Mouse (Mus musculus) hindlimb bud, embryonic 11.5 days (tissue): ENCODE measurements around the gene Eif2b1.
"Not testable (repeated sequence)": the region's sequence is repeated elsewhere in the genome, so short reads cannot be mapped to it uniquely, and the experiment has no call there.

ENCODE experiments used
- DNase-seq: peaks from one replicate; pipeline ENCODE4 v3.0.0-alpha.2; 2012; ENCODE audit warnings: low read depth, low spot score; ENCODE audit errors: extremely low spot score

The Eif2b1 gene

DNA sequence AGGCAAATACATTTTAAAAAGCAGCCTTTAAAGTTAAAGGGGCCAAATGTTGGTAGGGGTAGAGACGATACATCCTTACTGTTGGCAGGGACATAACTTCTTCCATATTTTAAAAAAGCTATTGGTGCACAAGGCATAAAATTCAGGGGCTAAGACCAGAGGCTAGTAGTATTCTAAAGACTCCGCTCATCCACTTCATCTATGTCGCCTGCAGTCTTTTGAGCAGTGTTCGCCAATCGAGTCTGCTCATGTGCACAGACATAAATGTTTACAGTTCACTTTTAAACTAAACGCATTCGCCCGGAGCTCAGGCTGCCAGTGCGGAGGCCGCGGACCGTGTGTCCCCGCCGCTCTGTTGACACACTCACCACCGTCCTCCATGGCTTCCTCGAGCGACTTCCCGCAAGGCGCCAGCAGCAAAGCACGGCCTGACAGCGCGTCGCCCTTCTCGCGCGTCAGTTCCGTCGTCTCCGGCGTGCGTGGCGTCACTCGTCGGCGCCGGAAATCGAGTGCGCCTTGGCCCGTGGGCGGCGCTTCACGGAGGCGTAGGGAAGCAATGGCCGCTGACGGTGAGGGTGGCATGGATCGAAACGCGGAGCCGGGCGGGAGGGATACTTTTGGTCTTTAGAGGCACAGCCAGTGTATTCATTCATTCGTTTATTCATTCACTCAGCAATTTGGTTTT, at the start of gene Eif2b1, which contains the start of gene Gtf2h3:
TSS of gene Eif2b1 (minus strand) at position 499 of the 685 bp plus-strand sequence.
TSS of gene Gtf2h3 (plus strand) at position 508 of the 685 bp plus-strand sequence.
- peak; percentile 72 for DNase-seq

DNA sequence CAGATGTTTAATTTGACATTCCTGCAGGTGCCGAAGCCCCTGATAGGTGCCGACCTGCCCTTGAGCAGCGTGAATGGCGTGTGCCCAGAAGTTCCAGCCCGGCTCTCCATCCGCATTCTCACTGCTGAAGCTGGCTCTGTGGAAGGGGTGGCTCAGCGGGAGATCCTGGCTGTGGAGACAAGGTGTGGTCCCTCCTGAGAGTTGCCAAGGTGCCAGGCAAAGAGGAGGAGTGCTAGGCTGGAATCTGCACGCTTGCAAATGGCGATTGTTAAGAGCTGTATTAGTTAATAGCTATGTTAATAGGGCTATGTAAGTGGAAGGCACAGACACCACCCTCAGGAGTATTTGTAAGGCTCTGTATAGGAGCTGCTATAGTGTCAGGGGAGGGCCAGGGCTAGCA, 45.4 kb upstream of the Eif2b1 start:
- no peak for DNase-seq

GRCm38 (mm10) chr5:124622890-124623289, 44.0 kb upstream of the Eif2b1 start:
- no peak for DNase-seq

GRCm38 (mm10) chr5:124621362-124621761, 42.4 kb upstream of the Eif2b1 start:
- no peak for DNase-seq

DNA sequence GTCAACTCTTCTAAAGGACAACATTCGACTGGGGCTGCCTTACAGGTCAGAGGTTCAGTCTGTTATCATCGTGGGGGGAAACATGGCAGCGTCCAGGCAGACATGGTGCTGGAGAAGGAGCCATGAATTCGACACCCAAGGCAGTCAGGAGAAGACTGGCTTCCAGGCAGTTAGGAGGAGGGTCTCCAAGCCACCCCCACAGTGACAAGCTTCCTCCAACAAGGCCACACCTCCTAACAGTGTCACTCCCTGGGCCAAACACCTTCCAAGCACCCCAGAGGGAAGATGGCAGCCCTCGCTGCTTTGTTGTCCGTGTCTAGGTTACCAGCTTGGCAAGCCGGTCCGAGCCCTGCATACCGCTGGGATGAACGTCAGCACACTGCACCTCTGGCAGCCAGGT, 39.8 kb upstream of the Eif2b1 start:
- no peak for DNase-seq

GRCm38 (mm10) chr5:124614709-124615108, 35.8 kb upstream of the Eif2b1 start:
- DNase-seq, result no peak

- no peak for DNase-seq
Observed at GRCm38 (mm10) chr5:124610965-124611364, 32.0 kb upstream of the Eif2b1 start.

- DNase-seq, result no peak
Observed at GRCm38 (mm10) chr5:124605041-124605622, 26.2 kb upstream of the Eif2b1 start.

DNA sequence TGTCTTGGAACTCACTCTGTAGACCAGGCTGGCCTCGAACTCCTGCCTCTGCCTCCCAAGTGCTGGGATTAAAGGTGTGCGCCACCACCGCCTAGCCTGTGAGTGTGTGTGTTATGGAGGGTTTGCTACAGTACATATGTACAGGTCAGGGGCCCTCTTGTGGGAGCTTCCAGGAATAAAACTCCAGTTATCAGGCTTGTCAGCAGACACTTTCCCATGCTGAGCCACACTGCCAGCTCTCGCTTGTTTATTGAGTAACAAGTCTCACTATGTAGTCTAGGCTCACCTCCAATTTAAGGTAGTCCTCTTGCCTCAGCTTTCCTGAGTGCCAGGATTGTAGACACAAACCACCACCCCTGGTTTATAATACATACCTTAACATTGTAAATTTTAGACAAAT, 25.4 kb upstream of the Eif2b1 start:
- no peak for DNase-seq

- DNase-seq, result peak; percentile 20
Observed at GRCm38 (mm10) chr5:124602349-124602748, 23.4 kb upstream of the Eif2b1 start.

- DNase-seq, result not testable (repeated sequence)
Observed at GRCm38 (mm10) chr5:124599726-124600125, 20.8 kb upstream of the Eif2b1 start.

DNA sequence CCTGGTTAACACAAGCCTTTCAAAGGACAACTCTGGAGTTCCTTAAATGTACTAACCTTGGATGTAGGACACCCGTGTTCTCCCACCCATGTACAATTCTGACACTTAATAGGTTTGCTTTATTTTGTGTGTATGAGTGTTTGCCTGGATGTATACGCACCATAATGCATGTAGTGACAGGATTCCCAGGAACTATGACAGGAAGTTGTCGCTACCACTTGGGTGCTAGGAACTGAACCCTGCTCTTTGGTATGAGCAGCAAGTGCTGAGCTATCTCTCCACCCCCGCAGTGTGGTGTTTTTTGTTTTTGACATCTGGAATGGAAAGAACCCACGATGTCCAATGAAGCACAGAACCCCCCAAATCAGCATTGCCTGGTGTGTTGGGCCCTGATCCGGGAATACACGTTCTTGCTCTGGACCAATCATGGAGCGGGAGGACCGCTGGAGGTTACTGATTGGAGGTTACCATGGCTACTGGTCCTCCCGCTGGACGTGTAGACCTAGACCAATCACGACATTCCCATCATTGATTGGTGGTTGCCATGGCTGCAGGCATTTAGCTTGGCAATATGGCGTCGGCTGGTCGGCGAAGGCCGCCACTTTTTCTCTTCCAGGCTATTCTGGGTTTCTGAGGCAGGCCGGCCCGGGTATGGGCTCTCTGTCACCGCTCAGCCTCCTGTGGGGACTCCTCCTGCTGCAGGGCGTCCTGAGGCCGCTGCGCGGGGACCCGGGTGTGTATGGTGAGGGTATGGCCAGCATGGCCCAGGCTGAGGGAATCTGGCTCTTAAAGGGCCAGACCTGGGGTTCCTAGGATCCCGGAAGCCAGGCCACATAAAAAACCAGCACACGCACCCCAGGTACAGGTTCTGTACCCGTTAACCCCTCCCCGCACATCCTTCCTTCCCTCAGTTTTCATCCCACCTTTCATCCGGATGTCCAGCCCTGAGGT, 19.6 kb upstream of the Eif2b1 start:
- peak; percentile 90 for DNase-seq

GRCm38 (mm10) chr5:124592768-124593167, 13.8 kb upstream of the Eif2b1 start:
- DNase-seq, result no peak

DNA sequence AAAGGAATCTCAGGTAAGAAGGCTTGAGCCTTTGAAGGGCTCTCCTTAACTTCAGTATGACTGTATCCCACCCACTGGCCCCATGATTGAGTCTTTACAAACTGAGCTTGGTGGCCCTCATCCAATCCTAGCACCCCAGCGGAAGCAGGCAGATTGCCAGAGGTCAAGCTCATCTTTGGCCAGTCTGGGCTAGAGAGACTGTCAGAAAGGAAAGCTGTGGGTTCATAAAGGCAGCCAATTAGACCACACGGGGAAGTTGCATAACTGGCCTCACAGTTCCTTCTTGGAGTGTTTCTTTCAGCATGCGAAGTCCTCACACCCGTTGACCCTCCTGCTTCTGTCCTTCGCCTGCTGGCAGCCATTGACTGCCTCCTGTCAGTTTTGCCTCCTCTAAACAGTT, 3.6 kb upstream of the Eif2b1 start:
- DNase-seq, result no peak

DNA sequence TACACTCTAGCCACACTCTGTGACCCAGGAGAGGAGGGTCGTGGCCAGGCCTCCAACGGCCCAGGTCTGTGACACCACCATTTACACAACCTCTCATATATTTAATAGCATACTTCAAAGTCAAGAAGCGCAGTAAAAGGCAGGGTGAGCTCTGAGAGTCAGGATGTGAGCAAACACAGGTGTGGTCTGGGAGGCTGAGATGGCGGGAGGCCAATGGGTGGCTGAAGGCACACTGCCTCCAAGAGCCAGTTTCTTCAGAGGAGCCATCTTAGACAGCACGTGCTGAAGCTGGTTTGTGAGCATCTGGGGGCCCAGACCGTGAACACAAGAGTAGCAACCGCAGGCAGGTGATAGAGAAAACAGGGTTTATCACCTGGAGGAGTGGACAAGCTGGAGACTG, 3.5 kb downstream of the Eif2b1 start:
- no peak for DNase-seq

DNA sequence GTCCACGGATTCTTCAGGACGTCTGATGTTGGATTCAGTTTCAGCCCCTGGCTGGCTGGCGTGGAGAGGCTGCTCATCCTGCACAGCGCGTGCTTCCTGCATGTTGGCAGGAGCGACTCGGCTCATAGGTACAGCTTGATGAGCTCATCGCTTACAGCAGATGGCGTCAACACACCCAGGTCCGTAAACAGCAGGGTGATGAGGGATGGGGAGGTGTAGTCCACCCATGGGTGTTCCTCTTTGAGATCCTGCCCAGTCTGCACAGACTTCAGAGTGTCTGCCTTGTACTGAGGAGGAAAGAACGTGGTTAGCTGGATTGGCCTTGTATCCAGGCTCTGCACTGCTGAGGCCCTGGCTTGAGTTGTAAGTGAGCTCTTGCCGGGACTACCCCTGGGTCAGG, 7.9 kb downstream of the Eif2b1 start:
- no peak for DNase-seq

GRCm38 (mm10) chr5:124555145-124555544, 23.8 kb downstream of the Eif2b1 start:
- DNase-seq, result no peak

- DNase-seq, result no peak
Observed at GRCm38 (mm10) chr5:124553607-124554006, 25.3 kb downstream of the Eif2b1 start.

DNA sequence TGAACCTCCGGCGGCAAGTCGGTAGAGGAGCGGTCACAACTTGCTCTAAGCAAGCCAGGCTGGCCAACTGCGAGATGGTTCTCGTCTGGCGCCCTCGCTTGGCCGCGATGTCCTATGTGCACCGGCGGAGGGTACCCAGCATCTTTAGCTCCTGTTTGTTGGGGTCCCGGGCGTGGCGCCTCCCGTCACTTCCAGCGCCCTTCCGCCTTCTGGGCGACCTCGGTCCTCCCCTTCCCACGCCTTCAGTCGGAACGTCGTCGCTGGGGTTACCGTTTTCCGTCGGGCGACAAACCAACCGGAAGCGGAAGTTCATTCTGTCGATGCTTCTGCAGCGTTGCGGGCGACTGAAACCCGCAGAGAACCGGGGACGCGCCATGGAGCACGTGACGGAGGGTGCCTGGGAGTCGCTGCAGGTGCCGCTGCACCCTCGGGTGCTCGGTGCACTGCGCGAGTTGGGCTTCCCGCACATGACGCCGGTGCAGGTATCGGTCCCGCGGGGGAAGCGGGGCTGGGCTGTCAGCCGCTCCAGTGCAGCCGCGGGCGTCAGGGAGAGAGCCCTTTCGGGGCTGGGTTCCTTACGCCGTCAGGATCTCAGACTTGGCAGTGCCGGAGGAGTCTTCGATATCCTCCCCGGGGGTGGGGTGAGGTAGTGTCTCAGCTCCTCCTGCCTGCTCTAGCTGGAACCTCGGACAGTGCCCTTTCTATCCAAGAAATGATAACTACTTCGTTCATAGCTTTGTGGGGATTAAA, 26.2 kb downstream of the Eif2b1 start, which contains the start of gene Ddx55:
TSS of gene Ddx55 (plus strand) at position 307 of the 750 bp plus-strand sequence.
- DNase-seq, result peak; percentile 82

DNA sequence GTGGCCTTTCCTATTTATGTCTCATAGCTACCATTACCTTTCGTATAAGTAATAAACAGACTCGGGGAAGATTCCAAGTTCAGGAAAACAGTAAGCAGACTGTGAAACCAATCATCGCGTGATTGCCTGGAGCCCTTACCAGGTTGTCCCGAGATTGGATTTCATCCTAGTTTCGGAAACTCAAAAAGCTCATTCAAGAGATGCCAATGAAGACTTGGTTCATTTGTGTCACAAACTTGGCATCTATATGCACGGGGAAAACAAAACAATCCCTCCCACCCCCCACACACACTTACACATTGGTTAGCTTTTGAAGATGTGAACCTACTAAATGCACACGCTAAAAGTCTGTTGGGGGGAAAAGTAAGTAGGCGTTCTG, 26.8 kb downstream of the Eif2b1 start:
- no peak for DNase-seq
